9 mouse cellular contexts compared by ENCODE assay signal in the genomic region with DNA sequence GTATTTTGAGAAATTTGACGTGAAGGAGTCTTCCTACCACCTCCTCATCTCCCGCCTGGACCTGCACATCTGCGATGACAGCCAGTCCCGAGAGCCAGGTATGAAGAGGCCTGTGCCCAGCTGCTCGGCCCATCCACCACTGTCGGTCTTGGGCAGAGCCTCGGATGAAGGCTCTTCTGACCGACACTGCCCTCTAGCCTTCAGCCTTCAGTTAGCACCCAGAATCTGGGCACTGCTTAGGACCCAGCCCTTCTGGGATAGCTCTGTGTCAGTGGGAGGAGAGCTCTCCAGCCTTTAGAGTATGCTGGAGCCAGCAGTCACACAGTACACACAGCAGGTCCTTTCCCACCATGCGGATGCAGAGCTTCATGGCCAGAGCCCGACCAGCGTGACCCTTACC. TPM values are rescaled to one million over a fixed set of nuclear protein-coding genes. Genes with fewer than 3 reads are reported as not detected.
DNase-seq lines count a peak whose midpoint lies in the region; ATAC-seq and TF ChIP-seq lines count a peak whose summit lies in the region.
"Had no signal": no experiment of that assay in that cellular context is flagged by ENCODE, and none has a peak within 500 bp of the region (broad histone marks: within the 10 kb centered on the region; RNA-seq: fewer than 3 reads in every experiment).

No protein-coding gene starts in this region.

- H3K9me3 ChIP-seq in neural tube, embryonic 11.5 days (ENCODE audit: control insufficient read depth, low read length) = no peaks in the 10 kb centered on the region
- H3K9me3 ChIP-seq in neural tube, embryonic 15.5 days (replicated peaks) = no peaks in the 10 kb centered on the region
- no peaks in the 10 kb centered on the region for H3K9me3 ChIP-seq in stomach, embryonic 15.5 days
- H3K9me3 ChIP-seq: limb, embryonic 15.5 days had no signal

- no peak overlapping the region for H3K9ac ChIP-seq in neural tube, embryonic 11.5 days (ENCODE audit: low read length)
- H3K9ac ChIP-seq in neural tube, embryonic 15.5 days (replicated peaks) = no peak overlapping the region
- H3K9ac ChIP-seq in stomach, embryonic 15.5 days = no peak overlapping the region
- H3K9ac ChIP-seq: limb, embryonic 15.5 days had no signal

- no peak overlapping the region for H3K4me2 ChIP-seq in neural tube, embryonic 11.5 days (ENCODE audit: low read depth)
- no peak overlapping the region for H3K4me2 ChIP-seq in neural tube, embryonic 15.5 days
- no peak overlapping the region for H3K4me2 ChIP-seq in stomach, embryonic 15.5 days
- H3K4me2 ChIP-seq: limb, embryonic 15.5 days had no signal

- H3K4me1 ChIP-seq in neural tube, embryonic 11.5 days (ENCODE audit: control insufficient read depth, insufficient read depth, low read length) = no peaks in the 10 kb centered on the region
- no peaks in the 10 kb centered on the region for H3K4me1 ChIP-seq in neural tube, embryonic 15.5 days
- no peaks in the 10 kb centered on the region for H3K4me1 ChIP-seq in stomach, embryonic 15.5 days
- no peaks in the 10 kb centered on the region for H3K4me1 ChIP-seq in thymus, adult 2 months (replicated peaks; ENCODE audit: control insufficient read depth, insufficient read depth, low read length)
- H3K4me1 ChIP-seq: limb, embryonic 15.5 days had no signal

- ATAC-seq in neural tube, embryonic 11.5 days (ENCODE audit: insufficient read depth, low FRiP score, low TSS enrichment) = no peak
- ATAC-seq in neural tube, embryonic 15.5 days (ENCODE audit: low FRiP score) = no peak
- peak; percentile 35; the same call in 1 of the 2 replicates for ATAC-seq in stomach, embryonic 15.5 days (ENCODE audit: insufficient read depth, low FRiP score, low read depth)

- WGBS in neural tube, embryonic 11.5 days = 68% methylated on average over 11 of the region's 11 CpGs
- WGBS in neural tube, embryonic 15.5 days = 69% methylated on average over 11 of the region's 11 CpGs
- WGBS in stomach, embryonic 15.5 days = 65% methylated on average over 11 of the region's 11 CpGs
- WGBS in thymus, adult 2 months = 93% methylated on average over 11 of the region's 11 CpGs

- H3K27me3 ChIP-seq in neural tube, embryonic 11.5 days (ENCODE audit: control insufficient read depth, insufficient read depth, low read length) = no peaks in the 10 kb centered on the region
- no peaks in the 10 kb centered on the region for H3K27me3 ChIP-seq in neural tube, embryonic 15.5 days (replicated peaks)
- H3K27me3 ChIP-seq in stomach, embryonic 15.5 days (replicated peaks) = no peaks in the 10 kb centered on the region
- H3K27me3 ChIP-seq in thymus, adult 2 months (ENCODE audit: control insufficient read depth, insufficient read depth, low read length) = no peaks in the 10 kb centered on the region
- H3K27me3 ChIP-seq: limb, embryonic 15.5 days had no signal

- no peak overlapping the region for H3K27ac ChIP-seq in neural tube, embryonic 11.5 days (ENCODE audit: low read depth, low read length)
- no peak overlapping the region for H3K27ac ChIP-seq in neural tube, embryonic 15.5 days (replicated peaks)
- no peak overlapping the region for H3K27ac ChIP-seq in stomach, embryonic 15.5 days
- H3K27ac ChIP-seq in thymus, adult 2 months (ENCODE audit: control insufficient read depth, insufficient read depth, low read length) = no peak overlapping the region
- H3K27ac ChIP-seq: limb, embryonic 15.5 days had no signal

- H3K4me3 ChIP-seq in neural tube, embryonic 11.5 days (ENCODE audit: low read depth, low read length) = no peak overlapping the region
- no peak overlapping the region for H3K4me3 ChIP-seq in neural tube, embryonic 15.5 days (replicated peaks)
- H3K4me3 ChIP-seq in stomach, embryonic 15.5 days (replicated peaks) = no peak overlapping the region
- H3K4me3 ChIP-seq in thymus, adult 2 months (ENCODE audit: control insufficient read depth, insufficient read depth, low read length) = no peak overlapping the region
- H3K4me3 ChIP-seq: limb, embryonic 15.5 days had no signal

- peak; percentile 34 for DNase-seq in gastrocnemius, adult 18-20 months (ENCODE audit: low spot score)
- DNase-seq in gastrocnemius, adult 8-10 months (ENCODE audit: low spot score in 2 of 2) = no peak
- DNase-seq in neural tube, embryonic 11.5 days (ENCODE audit: low spot score) = peak; percentile 33
- peak; percentile 16 for DNase-seq in kidney, adult 9 months
- DNase-seq in thymus, adult 2 months = no peak
- DNase-seq in layer of hippocampus, adult 9-11 months = no peak

- H3K36me3 ChIP-seq in neural tube, embryonic 11.5 days (ENCODE audit: control insufficient read depth, insufficient read depth, low read length) = peaks cover 5% of the 10 kb centered on the region; the same call in 1 of the 2 replicates
- H3K36me3 ChIP-seq in neural tube, embryonic 15.5 days = peaks cover 72% of the 10 kb centered on the region
- peaks cover 45% of the 10 kb centered on the region for H3K36me3 ChIP-seq in stomach, embryonic 15.5 days
- H3K36me3 ChIP-seq in thymus, adult 2 months (ENCODE audit: control insufficient read depth, insufficient read depth, low read length) = no peaks in the 10 kb centered on the region

- TF ChIP-seq CTCF in thymus, adult 2 months (IDR thresholded peaks at IDR 0.05; ENCODE audit: borderline replicate concordance, control insufficient read depth, extremely low read depth, insufficient read depth, low read length, poor library complexity) = no peak

- TF ChIP-seq POLR2A in thymus, adult 2 months (IDR thresholded peaks at IDR 0.05; ENCODE audit: control insufficient read depth, extremely low read depth, insufficient read depth, low read length, poor library complexity) = no peak

RNA-seq across cellular contexts. Expression of a gene that starts 25.3 kb away (rescaled TPM):
- 10 to 100 TPM; 23.7 to 26.1 TPM for total RNA-seq in gastrocnemius, adult 18-20 months (2021)
- total RNA-seq in gastrocnemius, adult 8-10 months (2022) = 10 to 100 TPM; 21.0 to 30.9 (median 28.8) TPM
- polyA plus RNA-seq in neural tube, embryonic 11.5 days (2014; fragmentation: Nextera tagmentation; extraction: Ambion mirVana) = 7.6 and 7.8 TPM in 2 replicates
- 6.0 and 6.1 TPM in 2 replicates for polyA plus RNA-seq in neural tube, embryonic 15.5 days (2015; fragmentation: Nextera tagmentation; extraction: Ambion mirVana)
- polyA plus RNA-seq in stomach, embryonic 15.5 days (2015; fragmentation: Nextera tagmentation; extraction: Ambion mirVana) = 3.8 and 5.3 TPM in 2 replicates
- 4.4 and 4.7 TPM in 2 replicates for polyA plus RNA-seq in thymus, adult 2 months (2012; rRNA removed)

RNA-seq across cellular contexts. Expression of a gene that starts 27.6 kb away (rescaled TPM):
- 10 to 100 TPM; 10.2 to 11.0 TPM for total RNA-seq in gastrocnemius, adult 18-20 months (2021)
- 1 to 10 TPM; 6.3 to 9.2 (median 7.9) TPM for total RNA-seq in gastrocnemius, adult 8-10 months (2022)
- 43.1 and 46.9 TPM in 2 replicates for polyA plus RNA-seq in neural tube, embryonic 11.5 days (2014; fragmentation: Nextera tagmentation; extraction: Ambion mirVana)
- polyA plus RNA-seq in neural tube, embryonic 15.5 days (2015; fragmentation: Nextera tagmentation; extraction: Ambion mirVana) = 46.3 and 50.4 TPM in 2 replicates
- polyA plus RNA-seq in stomach, embryonic 15.5 days (2015; fragmentation: Nextera tagmentation; extraction: Ambion mirVana) = 14.9 and 18.4 TPM in 2 replicates
- polyA plus RNA-seq in thymus, adult 2 months (2012; rRNA removed) = 103 and 109 TPM in 2 replicates

RNA-seq across cellular contexts. Expression of a gene that starts 28.1 kb away (rescaled TPM):
- 10 to 100 TPM; 16.8 to 17.4 TPM for total RNA-seq in gastrocnemius, adult 18-20 months (2021)
- total RNA-seq in gastrocnemius, adult 8-10 months (2022) = 10 to 100 TPM; 15.9 to 18.8 (median 17.0) TPM
- 76.1 and 83.6 TPM in 2 replicates for polyA plus RNA-seq in neural tube, embryonic 11.5 days (2014; fragmentation: Nextera tagmentation; extraction: Ambion mirVana)
- polyA plus RNA-seq in neural tube, embryonic 15.5 days (2015; fragmentation: Nextera tagmentation; extraction: Ambion mirVana) = 52.6 and 58.4 TPM in 2 replicates
- 56.3 and 62.4 TPM in 2 replicates for polyA plus RNA-seq in stomach, embryonic 15.5 days (2015; fragmentation: Nextera tagmentation; extraction: Ambion mirVana)
- 12.5 and 13.6 TPM in 2 replicates for polyA plus RNA-seq in thymus, adult 2 months (2012; rRNA removed)

RNA-seq across cellular contexts. Expression of a gene that starts 43.6 kb away (rescaled TPM):
- total RNA-seq in gastrocnemius, adult 18-20 months (2021) = 10 to 100 TPM; 66.9 to 69.7 TPM
- 10 to 100 TPM; 52.1 to 64.3 (median 59.5) TPM for total RNA-seq in gastrocnemius, adult 8-10 months (2022)
- 350 and 368 TPM in 2 replicates for polyA plus RNA-seq in neural tube, embryonic 11.5 days (2014; fragmentation: Nextera tagmentation; extraction: Ambion mirVana)
- polyA plus RNA-seq in neural tube, embryonic 15.5 days (2015; fragmentation: Nextera tagmentation; extraction: Ambion mirVana) = 211 and 227 TPM in 2 replicates
- 247 and 276 TPM in 2 replicates for polyA plus RNA-seq in stomach, embryonic 15.5 days (2015; fragmentation: Nextera tagmentation; extraction: Ambion mirVana)
- polyA plus RNA-seq in thymus, adult 2 months (2012; rRNA removed) = 192 and 207 TPM in 2 replicates

Comparison
In these comparisons a context has a peak if more than half of its experiments do, and no peak if none do; other contexts are left out.
1. DNase-seq: peak in gastrocnemius, adult 18-20 months (single experiment), neural tube, embryonic 11.5 days (single experiment) and kidney, adult 9 months (single experiment); none in gastrocnemius, adult 8-10 months (0 of 2), thymus, adult 2 months (single experiment) and layer of hippocampus, adult 9-11 months (single experiment).